Mouse (Mus musculus) B cell, adult 62 days (primary cell): ENCODE results near the gene Krtap4-13. TPM values are rescaled to one million over a fixed set of nuclear protein-coding genes. Genes with fewer than 3 reads are reported as not detected.

ENCODE experiments used
- total RNA-seq: library from RNA; stranded (reverse); gene quantifications from 4 replicates; pipeline ENCODE4 v1.2.4, GENCODE M21; 2023

The Krtap4-13 gene
- not detected in 4 replicates for total RNA-seq

DNA sequence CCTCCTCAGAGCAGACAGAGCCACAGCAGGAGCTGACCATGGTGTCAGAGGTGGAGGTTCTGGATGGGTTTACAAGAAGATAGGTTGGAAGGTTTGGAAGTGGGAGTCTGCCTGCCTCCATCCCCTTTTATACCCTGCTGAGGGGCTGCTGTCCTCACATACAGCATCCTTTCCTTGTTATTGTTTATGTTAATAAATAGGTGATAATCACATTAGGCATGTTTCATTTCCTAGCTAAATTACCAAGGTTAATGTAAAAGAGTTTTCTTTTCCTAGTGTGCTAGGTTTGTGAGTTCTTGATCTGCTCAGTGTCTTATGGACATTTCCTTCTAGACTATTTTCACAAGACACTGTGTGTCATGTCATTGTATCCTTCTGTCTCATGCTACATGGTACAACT is at the start of gene Krtap4-13:
TSS of gene Krtap4-13 (minus strand) at position 101 of the 400 bp plus-strand sequence.

GRCm38 (mm10) chr11:99857617-99858016 is 47.9 kb upstream of the Krtap4-13 start, which contains the start of gene Gm11568:
Gene Gm11568 (plus strand): TSS chr11:99857917.

GRCm38 (mm10) chr11:99851508-99851907 is 41.8 kb upstream of the Krtap4-13 start, which contains the start of gene Krtap4-16:
Gene Krtap4-16 (minus strand): TSS chr11:99851608.

DNA sequence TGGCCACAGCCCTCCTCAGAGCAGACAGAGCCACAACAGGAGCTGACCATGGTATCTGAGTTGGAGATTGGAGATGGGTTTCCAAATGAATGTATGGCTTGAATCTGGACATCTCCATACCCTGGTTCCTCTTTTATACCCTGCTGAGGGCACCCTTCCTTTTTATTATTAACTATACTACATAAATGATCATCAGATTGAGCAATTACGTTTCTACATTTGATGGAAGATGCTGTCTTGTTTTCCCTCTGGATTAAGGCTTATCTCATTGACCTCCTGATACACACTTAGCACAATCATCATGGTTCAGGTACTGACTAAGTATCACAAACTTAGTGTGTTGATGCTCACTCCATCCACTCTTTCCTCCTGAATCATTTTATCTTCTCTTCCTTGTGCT is 28.3 kb upstream of the Krtap4-13 start, which contains the start of gene 2300003K06Rik:
TSS of gene 2300003K06Rik (minus strand) at position 101 of the 400 bp plus-strand sequence.

GRCm38 (mm10) chr11:99815566-99815965 is 5.9 kb upstream of the Krtap4-13 start, which contains the start of gene Gm11564:
Gene Gm11564 (minus strand): TSS chr11:99815666.

DNA sequence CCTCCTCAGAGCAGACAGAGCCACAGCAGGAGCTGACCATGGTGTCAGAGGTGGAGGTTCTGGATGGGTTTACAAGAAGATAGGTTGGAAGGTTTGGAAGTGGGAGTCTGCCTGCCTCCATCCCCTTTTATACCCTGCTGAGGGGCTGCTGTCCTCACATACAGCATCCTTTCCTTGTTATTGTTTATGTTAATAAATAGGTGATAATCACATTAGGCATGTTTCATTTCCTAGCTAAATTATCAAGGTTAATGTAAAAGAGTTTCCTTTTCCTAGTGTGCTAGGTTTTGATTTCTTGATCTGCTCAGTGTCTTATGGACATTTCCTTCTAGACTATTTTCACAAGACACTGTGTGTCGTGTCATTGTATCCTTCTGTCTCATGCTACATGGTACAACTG is 5.3 kb downstream of the Krtap4-13 start, which contains the start of gene Gm11554:
TSS of gene Gm11554 (minus strand) at position 101 of the 400 bp plus-strand sequence.

GRCm38 (mm10) chr11:99798832-99799231 is 10.9 kb downstream of the Krtap4-13 start, which contains the start of gene Gm11569:
Gene Gm11569 (minus strand): TSS chr11:99798932.

GRCm38 (mm10) chr11:99793367-99793766 is 16.3 kb downstream of the Krtap4-13 start, which contains the start of gene Gm11596:
Gene Gm11596 (minus strand): TSS chr11:99793467.

GRCm38 (mm10) chr11:99784900-99785299 is 24.8 kb downstream of the Krtap4-13 start, which contains the start of gene Krtap4-9:
Gene Krtap4-9 (plus strand): TSS chr11:99785200.

DNA sequence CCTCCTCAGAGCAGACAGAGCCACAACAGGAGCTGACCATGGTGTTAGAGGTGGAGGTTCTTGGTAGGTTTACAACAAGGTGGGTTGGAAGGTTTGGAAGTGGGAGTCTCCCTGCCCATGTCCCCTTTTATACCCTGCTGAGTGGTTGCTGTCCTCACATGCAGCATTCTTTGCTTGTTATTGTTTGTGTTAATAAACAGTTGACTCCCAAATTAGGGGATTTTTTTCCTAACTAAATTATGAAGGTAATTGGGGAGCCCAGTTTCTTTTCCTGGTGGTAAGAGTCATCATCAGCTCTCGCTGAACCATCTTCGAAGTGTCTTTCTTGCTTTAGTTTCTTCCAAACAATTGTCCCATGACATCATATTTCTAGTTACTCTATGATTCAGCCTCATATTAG is 29.1 kb downstream of the Krtap4-13 start, which contains the start of gene Krtap4-8:
TSS of gene Krtap4-8 (minus strand) at position 101 of the 400 bp plus-strand sequence.

DNA sequence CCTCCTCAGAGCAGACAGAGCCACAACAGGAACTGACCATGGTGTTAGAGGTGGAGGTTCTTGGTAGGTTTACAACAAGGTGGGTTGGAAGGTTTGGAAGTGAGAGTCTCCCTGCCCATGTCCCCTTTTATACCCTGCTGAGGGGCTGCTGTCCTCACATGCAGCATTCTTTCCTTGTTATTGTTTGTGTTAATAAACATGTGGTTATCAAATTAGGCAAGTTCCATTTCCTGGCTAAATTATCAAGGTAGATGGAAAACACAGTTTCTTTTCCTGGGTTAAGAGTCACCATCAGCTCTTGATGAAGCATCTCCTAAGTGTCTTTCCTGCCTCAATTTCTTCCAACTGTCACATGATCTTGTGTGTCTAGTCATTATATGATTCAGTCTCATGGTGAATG is 36.9 kb downstream of the Krtap4-13 start, which contains the start of gene Gm11595:
TSS of gene Gm11595 (minus strand) at position 101 of the 400 bp plus-strand sequence.

Other genes with a start within 250 kb of the Krtap4-13 start
- gene Krtap3-1, start 243.3 kb downstream of the Krtap4-13 start, total RNA-seq, result not detected in 4 replicates
- gene Krtap1-5, start 228.9 kb downstream of the Krtap4-13 start, total RNA-seq, result not detected in 4 replicates
- gene Krtap1-4, start 226.2 kb downstream of the Krtap4-13 start, total RNA-seq, result not detected in 4 replicates
- gene Krtap1-3, start 218.6 kb downstream of the Krtap4-13 start, total RNA-seq, result not detected in 4 replicates
- not detected in 4 replicates for gene Krtap9-3, start 211.8 kb downstream of the Krtap4-13 start, total RNA-seq
- not detected in 4 replicates for gene Gm11938, start 206.6 kb downstream of the Krtap4-13 start, total RNA-seq
- not detected in 4 replicates for gene Gm11937, start 199.7 kb downstream of the Krtap4-13 start, total RNA-seq
- not detected in 4 replicates for gene Krtap2-4, start 195.0 kb downstream of the Krtap4-13 start, total RNA-seq
- gene Gm11562, start 189.5 kb downstream of the Krtap4-13 start, total RNA-seq, result not detected in 4 replicates
- gene Krtap4-1, start 181.7 kb downstream of the Krtap4-13 start, total RNA-seq, result not detected in 4 replicates
- not detected in 4 replicates for gene Krtap4-2, start 174.8 kb downstream of the Krtap4-13 start, total RNA-seq
- not detected in 4 replicates for gene Krtap4-7, start 165.8 kb downstream of the Krtap4-13 start, total RNA-seq
- not detected in 4 replicates for gene Gm11555, start 159.7 kb downstream of the Krtap4-13 start, total RNA-seq
- not detected in 4 replicates for gene Gm11563, start 150.9 kb downstream of the Krtap4-13 start, total RNA-seq
- not detected in 4 replicates for gene Krtap4-6, start 143.9 kb downstream of the Krtap4-13 start, total RNA-seq
- gene Gm14190, start 119.2 kb downstream of the Krtap4-13 start, total RNA-seq, result not detected in 4 replicates
- gene Gm14180, start 75.6 kb downstream of the Krtap4-13 start, total RNA-seq, result not detected in 4 replicates
- not detected in 4 replicates for gene Gm11595, start 37.0 kb downstream of the Krtap4-13 start, total RNA-seq
- not detected in 4 replicates for gene Krtap4-8, start 29.2 kb downstream of the Krtap4-13 start, total RNA-seq
- gene Krtap4-9, start 24.7 kb downstream of the Krtap4-13 start, total RNA-seq, result not detected in 4 replicates
- gene Gm11596, start 16.4 kb downstream of the Krtap4-13 start, total RNA-seq, result not detected in 4 replicates
- not detected in 4 replicates for gene Gm11569, start 11.0 kb downstream of the Krtap4-13 start, total RNA-seq
- gene Gm11554, start 5.4 kb downstream of the Krtap4-13 start, total RNA-seq, result not detected in 4 replicates
- gene Gm11564, start 5.8 kb upstream of the Krtap4-13 start, total RNA-seq, result not detected in 4 replicates
- not detected in 4 replicates for gene 2300003K06Rik, start 28.2 kb upstream of the Krtap4-13 start, total RNA-seq
- not detected in 4 replicates for gene Krtap4-16, start 41.7 kb upstream of the Krtap4-13 start, total RNA-seq
- gene Gm11568, start 48.0 kb upstream of the Krtap4-13 start, total RNA-seq, result not detected in 4 replicates
- not detected in 4 replicates for gene Gm11559, start 54.6 kb upstream of the Krtap4-13 start, total RNA-seq
- not detected in 4 replicates for gene Krtap9-1, start 63.5 kb upstream of the Krtap4-13 start, total RNA-seq
- not detected in 4 replicates for gene Gm11567, start 69.3 kb upstream of the Krtap4-13 start, total RNA-seq
- gene Krtap31-1, start 98.0 kb upstream of the Krtap4-13 start, total RNA-seq, result not detected in 4 replicates
- gene Gm11565, start 104.9 kb upstream of the Krtap4-13 start, total RNA-seq, result not detected in 4 replicates
- gene Krtap31-2, start 126.4 kb upstream of the Krtap4-13 start, total RNA-seq, result not detected in 4 replicates
- gene Krtap9-5, start 138.6 kb upstream of the Krtap4-13 start, total RNA-seq, result not detected in 4 replicates
- gene Krtap29-1, start 169.2 kb upstream of the Krtap4-13 start, total RNA-seq, result not detected in 4 replicates
- gene Krtap16-1, start 176.7 kb upstream of the Krtap4-13 start, total RNA-seq, result not detected in 4 replicates
- not detected in 4 replicates for gene Krtap17-1, start 184.1 kb upstream of the Krtap4-13 start, total RNA-seq
- not detected in 4 replicates for gene Krt33a, start 206.3 kb upstream of the Krtap4-13 start, total RNA-seq
- gene Krt33b, start 220.0 kb upstream of the Krtap4-13 start, total RNA-seq, result not detected in 4 replicates
- not detected in 4 replicates for gene Krt34, start 231.7 kb upstream of the Krtap4-13 start, total RNA-seq
- gene Krt31, start 240.7 kb upstream of the Krtap4-13 start, total RNA-seq, result not detected in 4 replicates